Mouse (Mus musculus): ENCODE measurements around the gene Pcnx2.

DNA sequence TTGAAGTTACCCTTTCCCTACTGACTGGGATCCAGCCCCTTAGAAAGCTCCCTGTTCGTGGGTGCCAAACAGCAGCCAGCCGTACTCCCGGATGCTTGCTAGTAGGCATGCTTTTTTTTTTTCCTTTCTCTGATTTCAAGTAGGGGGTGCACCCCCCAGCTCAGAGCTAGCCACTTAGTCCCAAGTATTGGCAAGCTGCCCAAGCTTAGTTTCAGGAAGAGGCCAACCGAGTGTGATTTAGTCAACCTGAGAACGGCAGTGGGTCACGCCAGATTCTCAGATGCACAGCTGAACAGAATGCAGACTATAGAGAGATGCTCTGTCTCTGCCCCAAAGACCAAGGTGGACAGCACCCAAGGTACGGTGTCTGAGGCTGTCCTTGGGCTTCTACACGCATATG lies 147.3 kb downstream of the Pcnx2 start:
- TF ChIP-seq CTCF (conservative IDR thresholded peaks at IDR 0.05; ENCODE audit: low read length) (no peak), NANOG (IDR thresholded peaks at IDR 0.05; ENCODE audit: borderline replicate concordance, low read length) (no peak), POU5F1 (IDR thresholded peaks at IDR 0.05; ENCODE audit: borderline replicate concordance, low read length) (no peak)
